Mouse (Mus musculus): ENCODE results near the gene Sod1. TPM values are rescaled to one million over a fixed set of nuclear protein-coding genes. Genes with fewer than 3 reads are reported as not detected.
A peak's percentile ranks its signal among the peaks of the same experiment; 100 is the strongest.
"Not testable (repeated sequence)": the region's sequence is repeated elsewhere in the genome, so short reads cannot be mapped to it uniquely, and the experiment has no call there.

Sod1 gene
- total RNA-seq, 2 experiments from 2014 or later, result 292 to 307 TPM

GRCm38 (mm10) chr16:90239128-90239746 is 18.7 kb downstream of the Sod1 start:
- no peak overlapping the region for H3K27ac ChIP-seq
- TF ChIP-seq CTCF (IDR thresholded peaks at IDR 0.05), result no peak
- no peak overlapping the region for H3K4me3 ChIP-seq
- intact Hi-C loops (cut with DNase I), result no loop called here
- no peak for DNase-seq

- intact Hi-C loops (cut with DNase I), result no loop called here
- Histone ChIP-seq H3K4me3 (no peak overlapping the region), H3K27ac (no peak overlapping the region)
- no peak for TF ChIP-seq CTCF (IDR thresholded peaks at IDR 0.05)
- no peak for DNase-seq
Observed at GRCm38 (mm10) chr16:90241875-90242274, 21.3 kb downstream of the Sod1 start.

- H3K27ac ChIP-seq, result no peak overlapping the region
- intact Hi-C loops (cut with DNase I), result no loop called here
- no peak overlapping the region for H3K4me3 ChIP-seq
- TF ChIP-seq CTCF (IDR thresholded peaks at IDR 0.05), result no peak
- no peak for DNase-seq
Observed at GRCm38 (mm10) chr16:90242426-90243304, 22.1 kb downstream of the Sod1 start.

GRCm38 (mm10) chr16:90250099-90250498 is 29.5 kb downstream of the Sod1 start:
- intact Hi-C loops (cut with DNase I), result no loop called here
- Histone ChIP-seq H3K4me3 (no peak overlapping the region), H3K27ac (no peak overlapping the region)
- DNase-seq, result no peak
- no peak for TF ChIP-seq CTCF (IDR thresholded peaks at IDR 0.05)

- H3K4me3 ChIP-seq; H3K27ac ChIP-seq; DNase-seq; intact Hi-C loops (cut with DNase I): not testable (repeated sequence)
Observed at GRCm38 (mm10) chr16:90251256-90251655, 30.7 kb downstream of the Sod1 start.

GRCm38 (mm10) chr16:90252521-90252920 is 32.0 kb downstream of the Sod1 start:
- no peak for DNase-seq
- Histone ChIP-seq H3K27ac (no peak overlapping the region), H3K4me3 (no peak overlapping the region)
- no peak for TF ChIP-seq CTCF (IDR thresholded peaks at IDR 0.05)
- intact Hi-C loops (cut with DNase I), result no loop called here

GRCm38 (mm10) chr16:90258950-90259349 is 38.4 kb downstream of the Sod1 start:
- H3K4me3 ChIP-seq, result no peak overlapping the region
- TF ChIP-seq CTCF (IDR thresholded peaks at IDR 0.05), result no peak
- no peak overlapping the region for H3K27ac ChIP-seq
- no peak for DNase-seq
- intact Hi-C loops (cut with DNase I), result no loop called here

- DNase-seq, result no peak
- Histone ChIP-seq H3K27ac (no peak overlapping the region), H3K4me3 (no peak overlapping the region)
- no peak for TF ChIP-seq CTCF (IDR thresholded peaks at IDR 0.05)
- intact Hi-C loops (cut with DNase I), result no loop called here
Observed at GRCm38 (mm10) chr16:90259623-90260022, 39.1 kb downstream of the Sod1 start.

- no peak overlapping the region for H3K4me3 ChIP-seq
- no peak for DNase-seq
- intact Hi-C loops (cut with DNase I), result no loop called here
- no peak overlapping the region for H3K27ac ChIP-seq
- no peak for TF ChIP-seq CTCF (IDR thresholded peaks at IDR 0.05)
Observed at GRCm38 (mm10) chr16:90260097-90260496, 39.5 kb downstream of the Sod1 start.

GRCm38 (mm10) chr16:90261791-90262190 is 41.2 kb downstream of the Sod1 start:
- no peak overlapping the region for H3K27ac ChIP-seq
- no peak for DNase-seq
- no peak overlapping the region for H3K4me3 ChIP-seq
- TF ChIP-seq CTCF (IDR thresholded peaks at IDR 0.05), result no peak
- intact Hi-C loops (cut with DNase I), result no loop called here

GRCm38 (mm10) chr16:90264021-90264420 is 43.5 kb downstream of the Sod1 start:
- no peak overlapping the region for H3K27ac ChIP-seq
- TF ChIP-seq CTCF (IDR thresholded peaks at IDR 0.05), result no peak
- no peak for DNase-seq
- no peak overlapping the region for H3K4me3 ChIP-seq
- intact Hi-C loops (cut with DNase I), result no loop called here

GRCm38 (mm10) chr16:90265106-90265505 is 44.6 kb downstream of the Sod1 start:
- H3K27ac ChIP-seq, result no peak overlapping the region
- TF ChIP-seq CTCF (IDR thresholded peaks at IDR 0.05), result no peak
- no peak for DNase-seq
- intact Hi-C loops (cut with DNase I), result loop anchor here (5.0 kb wide), 1 partner anchor 43 kb away; the partner anchor contains the start of gene Sod1
- no peak overlapping the region for H3K4me3 ChIP-seq

GRCm38 (mm10) chr16:90266581-90266980 is 46.0 kb downstream of the Sod1 start:
- no peak overlapping the region for H3K4me3 ChIP-seq
- DNase-seq, result peak; percentile 30

More at GRCm38 (mm10) chr16:90266581-90266980, 46.0 kb downstream of the Sod1 start:
- H3K27ac ChIP-seq, result peak overlapping the region; percentile 4; the same call in 1 of the 2 replicates
- TF ChIP-seq CTCF (IDR thresholded peaks at IDR 0.05), result no peak
- intact Hi-C loops (cut with DNase I), result loop anchor here (5.0 kb wide), 1 partner anchor 44 kb away; the partner anchor contains the start of gene Sod1
